Mouse (Mus musculus) adrenal gland, postnatal 0 days (tissue): ENCODE measurements around the gene Mex3d. TPM values are rescaled to one million over a fixed set of nuclear protein-coding genes. Genes with fewer than 3 reads are reported as not detected.

ENCODE experiments used
- microRNA-seq: library from miRNA; unstranded; fragments of <30 nt; microRNA quantifications from one replicate; pipeline ENCODE4, GENCODE M21; 2016; ENCODE audit warnings: borderline replicate concordance; ENCODE audit not compliant: insufficient number of aligned reads
- polyA plus RNA-seq: library from polyadenylated mRNA; unstranded; fragments of >200 nt; fragmentation: Nextera tagmentation; extraction: Ambion mirVana; gene quantifications from 2 replicates; pipeline ENCODE4 v1.2.1, GENCODE M21; 2015

Mex3d gene
- polyA plus RNA-seq: 6.5 and 7.7 TPM in 2 replicates

GRCm38 (mm10) chr10:80387522-80387959, at the start of gene Mex3d:
TSS of gene Mex3d (minus strand) at chr10:80387659.

GRCm38 (mm10) chr10:80433513-80434232, 46.2 kb upstream of the Mex3d start, which contains the start of gene Tcf3:
TSS of gene Tcf3 (minus strand) at chr10:80433647.

GRCm38 (mm10) chr10:80406684-80407501, 19.4 kb upstream of the Mex3d start, which contains the start of gene Uqcr11:
TSS of gene Uqcr11 (minus strand) at chr10:80406830.

GRCm38 (mm10) chr10:80399191-80399972, 11.9 kb upstream of the Mex3d start, which contains the start of gene Mbd3:
TSS of gene Mbd3 (minus strand) at chr10:80399550.

GRCm38 (mm10) chr10:80356001-80356682, 31.3 kb downstream of the Mex3d start, which contains the start of gene Plk5:
TSS of gene Plk5 (plus strand) at chr10:80356459.

GRCm38 (mm10) chr10:80348244-80348781, 39.1 kb downstream of the Mex3d start, which contains the start of gene Adamtsl5:
TSS of gene Adamtsl5 (minus strand) at chr10:80348412.

Small RNAs within 50 kb of the gene (microRNA-seq; reads per million reads assigned to microRNA genes)
- gene Gm22721: not detected

Other genes with a start within 250 kb of the Mex3d start
- 381 and 502 TPM in 2 replicates for gene Atp5d, start 249.0 kb downstream of the Mex3d start, polyA plus RNA-seq
- gene Cbarp, start 246.8 kb downstream of the Mex3d start, polyA plus RNA-seq: 9.5 and 12.7 TPM in 2 replicates
- 9.1 and 14.6 TPM in 2 replicates for gene Midn, start 239.4 kb downstream of the Mex3d start, polyA plus RNA-seq
- gene Cirbp, start 221.7 kb downstream of the Mex3d start, polyA plus RNA-seq: 298 and 357 TPM in 2 replicates
- 23.0 and 26.5 TPM in 2 replicates for gene 1600002K03Rik, start 214.7 kb downstream of the Mex3d start, polyA plus RNA-seq
- gene Efna2, start 208.2 kb downstream of the Mex3d start, polyA plus RNA-seq: 13.9 and 14.2 TPM in 2 replicates
- 26.2 TPM in 2 replicates for gene Mum1, start 161.2 kb downstream of the Mex3d start, polyA plus RNA-seq
- 325 and 379 TPM in 2 replicates for gene Ndufs7, start 138.5 kb downstream of the Mex3d start, polyA plus RNA-seq
- 79.8 and 194 TPM in 2 replicates for gene Gamt, start 126.6 kb downstream of the Mex3d start, polyA plus RNA-seq
- gene Dazap1, start 126.2 kb downstream of the Mex3d start, polyA plus RNA-seq: 25.3 and 33.2 TPM in 2 replicates
- 722 and 992 TPM in 2 replicates for gene Rps15, start 95.2 kb downstream of the Mex3d start, polyA plus RNA-seq
- 5.2 and 14.1 TPM in 2 replicates for gene Apc2, start 91.7 kb downstream of the Mex3d start, polyA plus RNA-seq
- 57.7 and 64.6 TPM in 2 replicates for gene 2310011J03Rik, start 67.1 kb downstream of the Mex3d start, polyA plus RNA-seq
- gene Pcsk4, start 58.2 kb downstream of the Mex3d start, polyA plus RNA-seq: 3.2 and 3.3 TPM in 2 replicates
- gene Reep6, start 57.7 kb downstream of the Mex3d start, polyA plus RNA-seq: 5.7 and 5.9 TPM in 2 replicates
- gene Adamtsl5, start 39.2 kb downstream of the Mex3d start, polyA plus RNA-seq: 24.9 and 42.4 TPM in 2 replicates
- gene Plk5, start 31.2 kb downstream of the Mex3d start, polyA plus RNA-seq: 0.26 TPM in 1 of 2 replicates, not detected in the other
- 90.1 and 97.9 TPM in 2 replicates for gene Mbd3, start 11.9 kb upstream of the Mex3d start, polyA plus RNA-seq
- 1,129 and 1,245 TPM in 2 replicates for gene Uqcr11, start 19.2 kb upstream of the Mex3d start, polyA plus RNA-seq
- gene Tcf3, start 46.0 kb upstream of the Mex3d start, polyA plus RNA-seq: 49.3 and 57.5 TPM in 2 replicates
- gene Onecut3, start 107.2 kb upstream of the Mex3d start, polyA plus RNA-seq: not detected in 2 replicates
- 0.61 and 0.94 TPM in 2 replicates for gene Atp8b3, start 151.5 kb upstream of the Mex3d start, polyA plus RNA-seq
- 11.2 and 20.1 TPM in 2 replicates for gene Rexo1, start 173.9 kb upstream of the Mex3d start, polyA plus RNA-seq
- 7.9 and 8.0 TPM in 2 replicates for gene Klf16, start 189.7 kb upstream of the Mex3d start, polyA plus RNA-seq
- 102 and 134 TPM in 2 replicates for gene Abhd17a, start 202.7 kb upstream of the Mex3d start, polyA plus RNA-seq
- 54.3 and 79.2 TPM in 2 replicates for gene Scamp4, start 215.2 kb upstream of the Mex3d start, polyA plus RNA-seq
- gene Adat3, start 215.2 kb upstream of the Mex3d start, polyA plus RNA-seq: 1.7 and 4.1 TPM in 2 replicates
- gene Gm49322, start 218.4 kb upstream of the Mex3d start, polyA plus RNA-seq: 0.65 and 0.98 TPM in 2 replicates
- gene Csnk1g2, start 235.2 kb upstream of the Mex3d start, polyA plus RNA-seq: 102 and 121 TPM in 2 replicates